Mouse (Mus musculus): Measurements from ENCODE around the gene Nek9.
"Not testable (repeated sequence)": the region's sequence is repeated elsewhere in the genome, so short reads cannot be mapped to it uniquely, and the experiment has no call there.

The Nek9 gene

DNA sequence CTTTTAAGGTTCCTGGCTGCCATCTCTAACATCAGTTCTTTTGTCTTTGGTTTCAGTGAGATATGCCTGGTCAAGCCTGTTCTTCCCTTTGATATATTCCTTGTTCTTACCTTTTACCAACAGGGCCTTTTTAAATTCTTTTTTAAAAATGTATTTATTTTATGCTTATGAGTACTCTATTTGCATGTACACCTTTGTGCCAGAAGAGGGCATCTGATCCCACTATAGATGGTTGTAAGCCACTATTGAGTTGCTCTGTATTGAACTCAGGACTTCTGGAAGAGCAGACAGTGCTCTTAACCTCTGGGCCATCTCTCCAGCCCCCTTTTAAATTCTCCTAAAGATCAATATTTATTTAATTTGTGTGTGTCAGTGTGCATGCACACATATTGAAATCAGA is 46.3 kb downstream of the Nek9 start:
- in situ Hi-C loops (cut with MboI; ENCODE audit: low sequenced_read_pairs) = loop anchor here (10.0 kb wide), 1 partner anchor 138 kb away; the partner anchor contains the start of gene Rps6kl1

DNA sequence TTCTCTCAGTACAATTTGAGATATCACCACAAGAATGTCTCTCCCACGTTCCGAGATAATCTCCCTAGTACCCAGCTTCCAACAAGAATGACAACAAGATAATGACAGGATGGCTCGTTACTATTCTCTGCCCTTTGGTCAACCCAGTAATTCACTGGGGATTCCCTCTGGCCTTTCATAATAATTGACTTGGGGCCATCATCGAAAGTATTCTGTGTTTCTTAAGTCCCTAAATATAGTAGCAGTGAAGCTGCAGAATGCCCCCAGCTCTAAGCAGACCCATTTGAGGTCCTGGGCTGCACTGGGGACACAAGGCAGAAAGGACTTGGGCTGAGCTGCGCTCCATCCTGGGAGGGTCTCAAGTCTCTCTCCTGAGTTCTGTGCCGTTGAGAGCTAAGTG is 46.9 kb downstream of the Nek9 start:
- in situ Hi-C loops (cut with MboI; ENCODE audit: low sequenced_read_pairs) = loop anchor here (10.0 kb wide), 1 partner anchor 137 kb away; the partner anchor contains the start of gene Rps6kl1

DNA sequence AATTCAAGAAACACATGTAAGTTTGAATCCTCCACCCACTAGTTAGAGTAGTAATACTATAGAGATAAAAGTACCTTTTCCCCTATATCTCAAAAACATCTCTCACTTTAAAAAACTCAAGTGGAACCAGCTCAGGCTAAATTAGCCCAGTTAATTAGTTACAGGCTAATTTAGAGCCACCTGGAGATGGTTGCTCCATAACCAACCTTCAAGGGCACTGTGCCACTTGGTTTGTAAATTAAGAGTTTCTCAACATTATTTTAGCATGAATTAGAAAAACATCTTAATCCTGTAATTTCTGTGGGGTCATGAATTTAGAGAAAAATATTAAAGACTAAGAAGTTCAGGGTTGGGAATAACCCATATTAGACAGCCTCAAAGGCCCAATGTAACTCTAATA is 47.6 kb downstream of the Nek9 start:
- in situ Hi-C loops (cut with MboI; ENCODE audit: low sequenced_read_pairs) = loop anchor here (10.0 kb wide), 1 partner anchor 137 kb away; the partner anchor contains the start of gene Rps6kl1

DNA sequence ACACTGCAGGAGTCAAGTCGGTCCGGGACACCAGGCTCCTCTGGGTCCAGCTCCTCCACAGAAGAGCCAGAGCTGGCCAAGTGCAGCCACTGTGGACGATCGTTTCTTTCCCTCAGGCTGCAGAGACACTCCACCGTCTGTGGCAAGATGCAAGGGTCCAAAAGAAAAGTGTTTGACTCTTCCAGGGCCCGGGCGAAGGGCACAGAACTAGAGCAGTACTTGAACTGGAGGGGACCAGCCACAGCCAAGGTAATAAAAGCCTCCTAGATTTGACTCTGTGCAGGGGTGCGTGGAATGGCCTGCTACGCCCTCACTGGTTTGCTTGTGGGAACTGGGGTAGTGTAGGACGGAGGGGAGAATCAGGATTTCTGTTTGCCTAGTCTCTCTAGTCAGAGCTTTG is 48.5 kb downstream of the Nek9 start:
- in situ Hi-C loops (cut with MboI; ENCODE audit: low sequenced_read_pairs) = loop anchor here (10.0 kb wide), 1 partner anchor 136 kb away; the partner anchor contains the start of gene Rps6kl1

DNA sequence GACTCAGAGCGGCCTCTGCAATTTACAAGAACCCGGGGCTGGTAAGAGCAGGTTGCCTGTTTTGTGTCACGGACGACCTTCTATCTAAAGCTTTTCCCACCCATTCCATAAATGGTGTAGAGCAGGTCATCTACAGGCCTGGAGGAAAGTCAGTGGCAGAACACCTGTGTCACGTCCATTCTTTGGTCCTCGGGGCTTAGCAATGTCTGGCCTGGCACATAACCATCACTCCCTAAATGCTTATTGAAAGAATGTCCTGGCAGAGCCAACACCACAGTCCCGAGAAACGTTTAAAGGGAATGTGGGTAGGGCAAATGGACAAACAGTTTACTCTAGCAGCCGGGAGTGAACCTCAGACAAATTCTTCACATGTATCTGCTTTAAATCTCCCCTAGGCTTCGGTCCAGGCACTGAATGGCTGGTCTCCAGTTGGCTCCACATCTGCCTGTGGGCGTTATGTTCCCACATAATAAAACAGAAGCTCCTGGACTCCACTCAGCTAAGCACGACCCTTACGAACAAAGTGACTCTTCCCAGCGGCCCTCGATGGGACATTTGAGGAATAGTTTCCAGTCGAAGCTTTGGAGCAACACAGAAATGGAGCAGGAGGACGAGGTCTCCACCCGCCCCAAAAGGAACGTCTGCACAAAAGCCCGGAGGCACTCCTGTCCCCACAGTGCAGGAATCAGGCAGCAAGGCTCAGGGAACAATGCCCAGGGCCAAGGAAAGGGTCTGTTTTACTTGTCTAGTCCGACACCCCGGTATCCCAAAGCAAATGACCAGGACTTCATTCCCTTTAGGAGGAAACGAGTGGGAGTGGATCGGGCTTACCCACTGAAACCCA is 49.8 kb downstream of the Nek9 start:
- in situ Hi-C loops (cut with MboI; ENCODE audit: low sequenced_read_pairs) = no loop called here

DNA sequence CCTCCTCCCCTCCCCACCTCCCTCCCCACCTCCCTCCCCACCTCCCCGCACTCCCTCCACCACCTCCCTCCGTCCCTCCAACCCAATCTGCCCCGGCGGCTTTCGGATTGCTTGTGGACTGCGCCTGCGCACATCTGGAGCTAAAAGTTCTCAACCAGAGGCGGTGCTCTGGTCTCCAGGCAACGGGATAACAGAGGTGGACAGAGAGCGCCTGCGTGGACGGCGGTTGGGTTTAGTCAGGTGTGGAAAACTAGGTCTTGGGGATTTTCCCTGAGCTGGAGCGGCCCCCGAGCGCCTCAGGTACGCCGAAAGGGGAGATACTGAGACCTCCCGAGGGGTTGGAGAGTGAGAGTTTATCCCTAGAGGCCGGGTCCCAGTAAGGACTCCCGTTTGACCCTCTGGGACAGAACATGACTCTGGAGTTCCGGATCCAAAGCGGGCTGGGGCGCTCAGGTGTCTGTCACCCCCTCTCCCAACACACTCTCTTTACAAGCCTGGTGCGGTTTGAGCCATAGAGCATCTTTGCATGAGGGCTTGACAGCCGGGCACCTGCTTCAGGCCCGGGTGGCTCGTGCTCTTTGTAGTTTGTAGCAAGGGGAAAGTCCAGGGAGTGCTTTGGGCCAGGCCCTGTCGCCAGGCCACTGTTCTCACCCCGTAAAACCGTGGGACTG is 50.5 kb downstream of the Nek9 start, which contains the start of gene Zc2hc1c:
Gene Zc2hc1c (plus strand): TSS at position 106 of the 671 bp plus-strand sequence.
- in situ Hi-C loops (cut with MboI; ENCODE audit: low sequenced_read_pairs) = no loop called here

DNA sequence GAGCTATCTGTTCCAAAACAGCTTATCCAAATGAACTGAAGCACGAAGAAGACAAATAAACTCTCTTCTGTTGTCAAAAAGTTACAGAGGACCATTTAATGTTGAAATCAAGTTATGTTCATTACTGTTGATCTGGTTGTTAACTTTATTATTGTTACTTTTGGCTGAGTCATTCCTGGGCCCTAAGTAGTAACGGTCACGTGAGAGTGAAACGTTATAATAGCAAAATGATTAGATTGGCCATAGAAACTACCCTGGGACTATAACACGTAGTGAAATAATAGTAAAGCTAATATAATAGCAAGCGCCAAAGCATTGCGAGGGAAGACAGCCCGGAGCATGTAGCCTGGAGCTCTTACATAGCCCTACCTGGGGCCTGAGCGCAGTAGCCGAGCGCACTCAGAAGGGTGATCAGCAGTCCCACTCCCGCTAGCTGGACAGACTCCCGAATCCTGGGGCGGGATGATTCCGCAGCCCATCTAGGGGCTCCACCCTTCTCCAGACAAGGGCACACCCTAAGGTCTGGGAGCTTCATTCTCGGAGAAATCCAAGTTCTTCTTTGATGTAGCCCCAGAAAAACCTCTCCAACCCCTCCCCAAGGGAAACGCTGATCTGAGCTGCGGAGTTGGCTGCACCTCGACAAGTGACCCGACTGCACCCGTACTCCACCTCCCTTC is 51.2 kb downstream of the Nek9 start, which contains the start of gene Acyp1:
Gene Acyp1 (minus strand): TSS at position 630 of the 677 bp plus-strand sequence.
- in situ Hi-C loops (cut with MboI; ENCODE audit: low sequenced_read_pairs) = no loop called here

DNA sequence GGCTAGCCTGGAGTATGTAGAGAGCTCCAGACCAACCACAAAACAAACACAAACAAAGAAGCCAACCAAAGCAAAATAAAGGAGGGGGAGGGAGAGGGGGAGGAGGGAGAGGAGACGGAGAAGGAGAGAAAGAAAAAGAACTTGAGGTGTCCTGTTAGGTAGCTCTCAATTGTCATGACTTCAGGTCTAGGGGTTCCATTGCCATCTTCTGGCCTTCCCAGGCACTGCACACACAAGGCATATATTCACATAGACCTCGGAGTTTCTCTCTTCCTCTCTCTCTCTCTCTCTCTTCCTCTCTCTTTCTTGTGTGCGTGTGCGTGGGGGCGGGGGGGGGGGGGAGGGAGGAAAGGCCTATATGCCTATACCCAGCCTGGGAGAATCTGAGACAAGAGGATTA is 52.2 kb downstream of the Nek9 start:
- in situ Hi-C loops (cut with MboI; ENCODE audit: low sequenced_read_pairs) = no loop called here

DNA sequence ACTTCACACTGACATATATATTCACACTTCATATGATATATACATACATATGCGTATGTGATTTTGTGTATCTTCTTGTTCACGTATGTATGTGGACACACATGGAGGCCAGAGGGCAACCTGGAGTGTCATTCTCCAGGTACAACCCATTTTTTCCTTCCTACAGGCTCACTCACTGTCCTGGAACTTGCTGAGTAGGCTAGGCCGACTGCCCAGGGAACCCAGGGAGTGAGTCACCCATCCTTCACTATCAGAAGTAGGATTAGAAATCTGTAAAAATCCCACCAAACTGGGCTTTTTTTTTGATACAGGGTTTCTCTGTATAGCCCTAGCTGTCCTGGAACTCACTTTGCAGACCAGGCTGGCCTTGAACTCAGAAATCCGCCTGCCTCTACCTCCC is 54.2 kb downstream of the Nek9 start:
- in situ Hi-C loops (cut with MboI; ENCODE audit: low sequenced_read_pairs) = no loop called here

DNA sequence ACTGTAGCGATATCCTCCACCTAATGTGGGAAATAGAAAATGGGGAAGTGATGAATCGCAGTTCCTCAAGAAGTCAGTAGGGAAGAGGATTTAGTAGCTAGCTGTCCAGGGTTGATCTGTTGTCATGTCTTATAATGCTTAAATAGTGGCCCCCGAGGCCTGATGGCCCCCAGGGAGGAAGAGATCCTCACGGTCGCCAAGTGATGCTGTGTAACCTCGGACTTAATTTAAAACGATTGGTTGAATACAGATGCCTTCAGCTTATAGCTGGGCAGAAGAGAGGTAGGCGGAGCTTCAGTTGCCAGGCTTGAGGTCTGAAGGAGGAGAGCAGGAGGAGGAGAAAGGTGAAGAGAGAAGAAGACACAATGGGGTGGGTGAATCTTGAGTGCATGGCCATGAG is 54.8 kb downstream of the Nek9 start:
- in situ Hi-C loops (cut with MboI; ENCODE audit: low sequenced_read_pairs) = no loop called here

DNA sequence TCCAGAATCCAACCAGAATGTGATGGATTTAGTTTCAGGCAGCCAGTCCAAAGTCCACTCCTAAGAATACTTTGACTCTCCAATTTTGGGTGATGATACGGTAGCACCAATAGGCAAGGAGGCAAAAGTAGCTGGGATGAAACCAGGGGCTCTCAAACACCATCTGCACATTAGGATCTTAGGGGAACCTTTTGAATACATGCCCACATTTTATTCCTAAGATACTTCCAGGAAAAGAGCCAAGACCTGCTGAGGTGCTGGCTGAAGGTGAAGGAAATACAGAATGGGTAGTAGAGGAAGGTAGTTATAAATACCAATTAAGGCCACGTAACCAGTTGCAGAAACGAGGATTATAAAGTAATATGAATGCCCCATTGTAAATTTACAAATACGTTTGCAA is 57.4 kb downstream of the Nek9 start:
- in situ Hi-C loops (cut with MboI; ENCODE audit: low sequenced_read_pairs) = not testable (repeated sequence)

DNA sequence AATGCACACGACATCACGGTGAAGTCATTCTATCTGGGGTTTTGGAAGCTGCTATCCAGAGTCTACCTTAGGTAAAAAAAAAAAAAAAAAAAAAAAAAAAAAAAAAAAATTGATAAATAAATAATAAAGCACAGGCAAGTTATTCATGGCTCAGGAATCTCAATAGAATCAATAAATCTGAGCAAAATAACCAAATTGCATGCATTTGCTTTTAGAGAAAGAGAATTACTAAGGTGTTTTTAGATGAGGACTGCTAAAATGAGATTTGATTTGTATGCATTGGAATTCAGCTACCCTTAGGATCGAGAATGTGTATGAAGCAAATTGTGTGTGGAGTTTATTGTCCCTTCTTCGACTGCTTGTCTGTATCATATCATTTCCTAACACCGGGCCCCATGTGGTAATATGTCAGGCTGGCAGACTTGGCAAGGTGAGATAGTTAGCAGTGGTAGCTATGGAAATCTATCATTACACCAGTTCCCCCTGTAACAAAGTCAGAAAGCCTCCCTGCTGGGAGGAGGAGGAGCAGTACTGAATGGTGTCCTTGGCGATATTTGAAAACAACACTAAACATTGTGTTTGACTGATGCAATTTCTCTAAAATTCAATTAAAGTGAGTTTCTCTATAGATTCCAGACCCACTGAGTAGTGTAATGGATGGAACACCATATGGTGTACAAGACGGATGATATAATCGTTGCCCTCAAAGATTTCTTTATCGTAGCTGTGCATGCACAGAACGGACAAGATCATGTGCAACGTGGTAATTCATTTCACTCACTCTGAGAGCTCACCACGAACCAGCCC is 58.1 kb downstream of the Nek9 start:
- in situ Hi-C loops (cut with MboI; ENCODE audit: low sequenced_read_pairs) = no loop called here

DNA sequence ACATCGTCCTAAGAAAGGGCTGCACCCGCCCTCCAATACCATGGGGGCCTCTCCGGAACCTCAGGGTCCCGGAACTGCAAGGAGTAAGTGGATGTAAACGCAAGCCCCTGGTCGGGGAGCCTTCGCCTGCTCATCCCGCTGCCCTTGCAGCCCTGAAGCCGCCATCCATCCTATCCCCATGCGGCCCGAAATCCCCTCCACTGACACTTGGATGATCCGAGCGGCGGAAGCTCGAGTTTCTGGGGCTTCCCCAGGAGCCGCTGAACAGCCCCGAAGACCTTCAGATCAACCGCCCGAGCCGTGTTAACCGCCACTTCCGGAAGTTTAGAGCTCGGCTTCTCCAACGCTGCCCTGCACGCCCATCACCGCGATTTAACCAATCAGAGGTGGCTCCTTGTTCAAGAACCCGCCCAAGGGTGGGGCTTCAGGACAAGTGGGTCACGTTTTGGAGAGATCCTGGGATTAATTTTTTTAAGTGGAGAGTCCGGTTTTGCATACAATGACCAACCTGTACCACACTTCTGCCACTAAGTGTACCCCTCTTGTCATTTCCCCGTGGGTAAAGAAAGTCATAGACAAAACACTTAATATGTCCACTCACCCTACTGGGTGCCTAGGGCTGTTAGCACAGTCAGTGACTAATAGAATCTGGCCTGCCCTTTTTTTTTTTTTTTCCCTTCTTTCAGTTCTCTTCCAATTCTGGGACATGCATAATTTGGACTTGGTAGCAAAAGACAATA is 58.9 kb downstream of the Nek9 start:
- in situ Hi-C loops (cut with MboI; ENCODE audit: low sequenced_read_pairs) = no loop called here

DNA sequence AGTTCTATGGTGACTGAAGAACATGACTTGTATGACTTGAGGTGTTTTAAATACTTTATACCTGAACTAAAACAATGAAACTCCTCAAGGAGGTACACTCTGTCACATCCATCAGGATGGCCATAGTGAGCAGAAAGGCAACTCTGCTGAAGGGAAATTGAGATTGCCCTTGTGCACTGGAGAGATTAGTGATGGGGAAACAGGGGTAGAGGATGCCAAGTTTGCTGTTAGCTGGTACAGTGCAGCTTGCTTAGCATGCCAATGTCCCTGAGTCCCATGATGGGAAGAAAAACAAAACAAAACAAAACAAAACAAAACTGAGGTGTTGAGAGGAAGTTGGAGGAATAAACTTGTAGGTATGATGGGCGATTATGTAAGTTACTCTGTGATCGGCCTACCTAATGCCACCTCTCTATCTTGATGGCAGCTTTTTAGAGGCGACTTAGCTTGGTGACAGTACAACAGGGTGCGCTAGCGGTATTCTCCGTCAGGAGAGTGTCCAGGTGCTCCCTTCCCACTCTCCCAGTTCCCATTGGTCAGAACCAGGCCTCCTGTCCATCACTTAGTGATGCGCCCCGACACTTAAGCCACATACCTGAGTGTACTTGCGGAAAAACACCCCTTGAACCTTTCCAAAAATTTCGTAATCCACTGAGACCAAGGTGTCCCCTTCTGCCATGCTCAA is 59.6 kb downstream of the Nek9 start:
- in situ Hi-C loops (cut with MboI; ENCODE audit: low sequenced_read_pairs) = no loop called here

DNA sequence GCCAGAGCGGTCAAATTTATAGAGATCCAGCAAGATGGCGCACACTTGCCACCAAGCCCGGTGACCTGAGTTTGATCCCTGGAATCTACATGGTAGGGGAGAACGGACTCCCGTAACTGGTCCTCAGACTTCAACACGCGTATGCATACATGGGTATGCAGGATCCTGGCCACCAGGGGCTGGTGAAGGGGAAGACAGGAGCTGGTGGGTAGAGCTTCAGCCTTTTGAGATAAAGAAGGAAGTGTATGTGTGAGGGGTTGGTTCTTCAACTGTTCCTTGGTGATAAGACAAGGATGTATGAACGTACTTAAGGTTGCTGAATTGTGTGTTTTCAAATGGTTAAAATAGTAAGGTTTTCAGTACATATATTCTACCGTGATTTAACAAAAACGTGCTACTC is 60.2 kb downstream of the Nek9 start:
- in situ Hi-C loops (cut with MboI; ENCODE audit: low sequenced_read_pairs) = no loop called here

DNA sequence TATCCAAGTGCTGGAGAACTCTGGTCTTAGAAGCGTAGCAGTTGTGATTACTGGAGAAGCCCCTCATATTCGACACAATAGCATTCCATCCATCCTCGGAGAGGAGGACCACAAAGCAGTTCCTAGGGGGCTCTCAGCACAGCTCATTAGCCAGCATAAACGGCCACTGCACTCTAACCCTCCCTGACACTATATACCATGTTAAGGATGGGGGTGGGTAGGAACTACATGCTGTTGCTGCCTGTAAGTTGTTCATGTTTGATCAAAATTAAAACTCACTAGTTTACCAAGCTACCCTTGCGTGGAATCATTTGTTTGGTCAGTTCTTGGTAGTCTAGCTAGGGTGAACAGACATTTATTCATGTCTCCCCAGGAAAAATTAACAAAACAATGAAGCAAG is 62.9 kb downstream of the Nek9 start:
- in situ Hi-C loops (cut with MboI; ENCODE audit: low sequenced_read_pairs) = no loop called here

DNA sequence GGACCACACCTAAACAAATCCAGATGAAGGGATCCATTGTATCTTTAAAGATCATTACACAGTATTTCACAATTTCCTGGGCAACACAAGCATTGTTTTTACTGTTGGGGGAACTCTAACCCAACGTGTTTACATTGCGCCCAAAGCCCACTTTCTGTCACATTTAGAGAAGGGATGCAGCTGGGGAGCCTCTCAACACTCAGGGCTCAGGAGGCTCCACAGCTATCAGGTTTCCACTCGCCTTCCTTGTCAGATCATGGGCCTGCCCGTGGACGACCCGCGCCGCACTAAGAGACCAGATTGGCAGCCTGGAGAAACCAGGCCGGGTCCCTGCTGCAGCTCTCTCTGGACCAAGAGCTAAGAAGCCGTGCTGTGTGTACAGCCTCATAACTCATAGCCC is 65.7 kb downstream of the Nek9 start:
- in situ Hi-C loops (cut with MboI; ENCODE audit: low sequenced_read_pairs) = no loop called here

DNA sequence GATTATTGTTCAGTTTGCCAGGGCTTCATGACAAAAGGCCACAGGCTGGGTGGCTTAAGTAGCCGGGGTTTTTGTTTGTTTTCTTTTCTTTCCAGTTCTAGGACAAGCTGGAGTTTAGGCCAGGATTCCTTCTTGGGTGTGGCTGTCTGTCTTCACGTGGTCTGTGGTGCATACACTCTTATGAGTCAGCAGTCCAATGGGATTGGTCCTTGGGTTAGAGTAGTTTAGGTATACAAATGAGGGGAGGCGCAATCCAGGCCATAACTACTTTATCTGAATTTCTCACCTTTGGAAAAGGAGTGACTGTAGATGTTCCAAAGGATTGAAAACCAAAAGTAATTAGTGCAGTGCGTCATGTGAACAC is 67.3 kb downstream of the Nek9 start:
- in situ Hi-C loops (cut with MboI; ENCODE audit: low sequenced_read_pairs) = no loop called here

DNA sequence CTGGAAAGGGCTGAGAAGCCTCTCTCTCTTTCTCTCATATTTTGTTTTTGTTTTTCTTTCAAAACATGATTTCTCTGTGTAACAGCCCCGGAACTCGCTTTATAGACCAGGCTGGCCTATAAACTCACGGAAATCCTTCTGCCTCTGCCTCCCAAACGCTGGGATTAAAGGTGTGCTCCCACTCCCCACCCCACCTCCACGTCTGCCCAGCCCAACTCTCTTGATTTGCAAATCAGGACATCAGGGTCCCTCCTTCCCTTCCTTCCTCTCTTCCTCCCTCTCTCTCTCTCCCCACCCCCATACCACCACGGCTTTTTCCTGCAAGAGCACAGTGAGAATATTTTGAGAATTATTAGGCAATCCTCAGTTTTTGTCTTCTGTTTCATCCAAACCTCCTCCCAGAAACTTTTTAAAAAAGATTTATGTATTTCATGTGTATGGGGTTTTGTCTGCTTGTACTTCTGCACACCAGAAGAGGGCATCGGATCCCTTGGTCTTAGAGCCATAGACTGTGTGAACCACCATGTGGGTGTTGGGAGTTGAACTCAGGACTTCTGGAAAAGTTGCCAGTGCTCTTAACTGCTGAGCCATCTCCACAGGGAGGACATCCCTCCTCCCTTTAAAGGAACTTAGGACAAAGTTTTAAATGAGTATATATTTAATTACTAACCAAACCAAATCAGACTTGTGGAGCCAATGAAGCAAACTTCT is 67.9 kb downstream of the Nek9 start:
- in situ Hi-C loops (cut with MboI; ENCODE audit: low sequenced_read_pairs) = no loop called here
